ENCODE assay signal across 8 mouse cellular contexts in genomic region chr17:50292661-50293171, GRCm38 (mm10). TPM values are rescaled to one million over a fixed set of nuclear protein-coding genes. Genes with fewer than 3 reads are reported as not detected.
DNase-seq lines count a peak whose midpoint lies in the region; ATAC-seq lines count a peak whose summit lies in the region.

No protein-coding gene starts in this region.

- no peak overlapping the region for H3K27ac ChIP-seq in macrophage

- ATAC-seq in inflammation-experienced regulatory T-cells, adult 6 months = peak; percentile 88

- WGBS in macrophage (ENCODE audit: missing documents) = 8% methylated on average over 55 of the region's 57 CpGs

- H3K79me2 ChIP-seq in macrophage (ENCODE audit: inconsistent target) = no peaks in the 10 kb centered on the region

- H3K4me3 ChIP-seq in macrophage (ENCODE audit: inconsistent target) = peak overlapping the region; percentile 38

- no peaks in the 10 kb centered on the region for H3K36me3 ChIP-seq in macrophage (ENCODE audit: inconsistent target)

- DNase-seq in adrenal gland, postnatal 10 days = peak; percentile 96
- DNase-seq in embryo, embryonic 11.5 days (ENCODE audit: low read depth, low spot score) = peak; percentile 87
- DNase-seq in gastrocnemius, postnatal 25 days = peak; percentile 92
- peak; percentile 43 to 58 for DNase-seq in left cerebral cortex, adult 8-10 months (ENCODE audit: low spot score in 2 of 2)
- peak; percentile 88 for DNase-seq in retina, postnatal 7 days (ENCODE audit: low read depth, low spot score)
- DNase-seq in thymus, postnatal 4 days = peak; percentile 88

RNA-seq across cellular contexts. Expression of gene Dazl, which starts 0.7 kb away (rescaled TPM):
- under 1 TPM; 0.09 to 0.39 TPM for total RNA-seq in adrenal gland, postnatal 10 days (2021)
- total RNA-seq in gastrocnemius, postnatal 25 days (2021) = under 1 TPM in 1 of 2 experiments, not detected in 1; 0.54 TPM
- under 1 TPM in 1 of 3 experiments, not detected in 2; 0.39 TPM for polyA plus RNA-seq in inflammation-experienced regulatory T-cells, adult 6 months (2017; shearing (Covaris generic))
- total RNA-seq in left cerebral cortex, adult 8-10 months (2022) = 1 to 10 TPM; 3.7 to 5.0 (median 4.4) TPM
- total RNA-seq in macrophage (2018; cell fraction: chromatin; rRNA removed) = under 1 TPM in 2 of 26 experiments, not detected in 24; 0.22 to 0.27 TPM
- total RNA-seq in macrophage (2018; cell fraction: cytosol; rRNA removed) = under 1 TPM in 21 of 26 experiments, not detected in 5; 0.03 to 0.40 (median 0.09) TPM
- 1 to 10 TPM in 1 of 26 experiments, under 1 TPM in 2, not detected in 23; 0.68 to 1.3 (median 0.76) TPM for total RNA-seq in macrophage (2018; cell fraction: nucleus; rRNA removed)
- 0.21 TPM in 1 of 3 replicates, not detected in the others for polyA plus RNA-seq in macrophage (2018)
